Mouse (Mus musculus) embryo, embryonic 9.5 days (tissue): Measurements from ENCODE around the gene Cox11.

ENCODE experiments used
- DNase-seq: peaks from one replicate; pipeline ENCODE4 v3.0.0-alpha.2; 2017; ENCODE audit errors: extremely low spot score

Gene Cox11

DNA sequence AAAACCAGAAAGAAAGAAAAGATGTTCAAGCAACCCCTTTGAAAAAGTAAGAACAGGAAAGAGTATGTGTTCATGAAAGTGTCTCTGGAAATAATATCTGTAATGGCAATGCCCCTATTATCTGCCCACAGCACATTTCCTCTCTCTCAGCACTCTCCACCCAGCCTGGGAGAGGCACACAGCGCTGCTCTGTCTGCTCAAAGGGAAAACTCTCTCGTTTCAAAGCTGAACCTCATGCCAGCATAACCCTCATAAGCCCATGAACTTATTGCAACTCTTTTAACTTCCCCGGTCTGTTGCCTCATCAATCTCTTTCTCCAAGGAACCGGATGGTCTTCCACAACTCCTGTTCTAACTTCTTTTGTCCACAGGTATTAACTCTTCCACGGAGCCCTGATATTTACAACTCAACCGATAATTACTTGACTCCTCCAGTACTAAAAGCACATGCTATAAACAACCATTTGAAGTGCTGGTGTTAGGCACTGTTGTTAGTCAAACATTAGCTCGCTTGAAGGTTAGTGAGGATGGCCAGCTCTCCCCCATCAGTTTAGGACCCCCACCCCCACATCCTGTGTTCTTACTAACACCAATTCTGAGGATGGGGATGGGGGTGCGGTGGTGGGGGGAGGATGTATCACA, 26.5 kb downstream of the Cox11 start:
- no peak for DNase-seq

DNA sequence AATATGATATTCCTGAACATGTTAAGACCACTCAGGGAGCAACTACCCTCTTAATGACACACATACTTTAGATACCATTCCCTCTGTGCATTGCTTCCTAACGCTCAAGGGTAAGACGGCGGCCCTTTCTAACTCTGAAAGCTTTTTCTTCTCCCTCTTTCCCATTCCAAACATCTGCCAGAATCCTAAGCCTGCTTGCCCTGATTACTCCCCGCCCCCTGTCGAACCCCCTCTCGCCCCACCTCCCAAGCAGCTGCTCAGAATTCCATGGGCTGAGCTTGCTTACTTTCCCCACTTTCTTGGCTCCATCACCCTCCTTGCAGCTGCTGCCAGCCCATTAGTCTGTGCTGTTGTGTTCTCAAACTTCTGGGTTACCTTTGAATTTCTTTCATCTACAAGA, 27.2 kb downstream of the Cox11 start:
- peak; percentile 45 for DNase-seq

DNA sequence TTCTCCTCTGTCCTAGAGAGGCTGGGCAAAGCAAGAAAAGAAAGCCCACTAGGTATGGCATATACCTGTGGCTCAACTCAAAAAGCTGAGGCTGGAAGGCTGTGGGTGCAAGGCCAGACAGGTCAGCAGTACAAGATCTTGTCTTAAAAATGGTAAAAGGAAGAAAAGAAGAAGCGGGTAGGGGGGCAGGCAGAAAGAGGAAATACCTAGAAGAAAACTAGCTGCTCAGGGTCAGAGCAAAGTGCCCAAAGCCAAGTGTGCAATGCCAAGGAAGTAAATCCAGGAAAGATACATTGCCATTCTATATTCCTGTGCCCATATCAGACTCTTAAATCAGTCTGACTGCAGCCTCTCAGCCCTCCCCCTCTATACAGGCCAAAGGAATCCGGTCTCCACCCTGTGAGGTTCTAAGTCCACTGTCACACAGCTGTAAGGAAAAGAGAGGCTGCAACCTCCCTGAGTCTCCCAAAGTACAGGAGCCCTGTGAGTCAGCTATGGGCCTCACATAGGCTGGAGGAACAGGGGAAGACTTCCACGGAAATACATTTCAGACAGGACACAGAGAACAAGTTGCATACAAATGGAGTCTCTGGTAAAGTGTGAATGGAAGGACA, 28.3 kb downstream of the Cox11 start:
- DNase-seq, result no peak

DNA sequence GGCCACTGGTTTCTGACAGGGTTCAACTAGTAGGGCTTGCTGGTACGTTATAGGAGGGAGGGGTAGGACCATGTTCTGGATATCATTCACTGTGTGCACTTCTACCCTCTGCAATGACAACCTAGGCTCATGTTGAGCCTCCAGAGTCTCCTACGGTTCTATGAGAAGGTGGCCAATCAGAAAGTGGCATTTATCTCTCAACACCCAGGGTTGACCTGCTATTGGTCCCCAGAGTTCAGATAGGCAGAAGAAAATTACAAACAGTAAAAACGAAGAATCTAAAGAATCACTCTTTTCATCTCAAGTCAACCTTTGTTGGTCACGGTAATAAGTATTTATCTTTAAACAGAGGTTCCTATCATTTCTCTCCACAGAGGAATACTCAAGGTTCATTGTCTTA, 28.9 kb downstream of the Cox11 start:
- no peak for DNase-seq

DNA sequence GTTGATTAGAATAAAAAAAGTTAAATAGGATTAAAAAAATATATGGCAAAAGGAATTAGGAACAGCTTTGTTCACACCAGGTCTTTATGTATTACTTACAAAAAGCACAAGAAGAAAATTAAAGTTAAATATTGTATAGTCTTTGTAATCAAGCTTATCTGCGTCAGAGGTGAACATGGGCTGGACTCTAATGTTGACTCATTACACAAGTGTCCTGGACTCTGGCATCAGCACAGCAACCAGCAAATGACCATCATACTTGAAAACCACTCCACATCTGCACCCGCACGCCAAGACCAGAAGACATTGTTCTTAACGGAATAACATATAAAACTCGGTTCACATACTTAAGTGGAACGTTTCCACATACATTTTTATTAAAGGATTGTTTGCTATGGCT, 29.4 kb downstream of the Cox11 start:
- DNase-seq, result no peak

DNA sequence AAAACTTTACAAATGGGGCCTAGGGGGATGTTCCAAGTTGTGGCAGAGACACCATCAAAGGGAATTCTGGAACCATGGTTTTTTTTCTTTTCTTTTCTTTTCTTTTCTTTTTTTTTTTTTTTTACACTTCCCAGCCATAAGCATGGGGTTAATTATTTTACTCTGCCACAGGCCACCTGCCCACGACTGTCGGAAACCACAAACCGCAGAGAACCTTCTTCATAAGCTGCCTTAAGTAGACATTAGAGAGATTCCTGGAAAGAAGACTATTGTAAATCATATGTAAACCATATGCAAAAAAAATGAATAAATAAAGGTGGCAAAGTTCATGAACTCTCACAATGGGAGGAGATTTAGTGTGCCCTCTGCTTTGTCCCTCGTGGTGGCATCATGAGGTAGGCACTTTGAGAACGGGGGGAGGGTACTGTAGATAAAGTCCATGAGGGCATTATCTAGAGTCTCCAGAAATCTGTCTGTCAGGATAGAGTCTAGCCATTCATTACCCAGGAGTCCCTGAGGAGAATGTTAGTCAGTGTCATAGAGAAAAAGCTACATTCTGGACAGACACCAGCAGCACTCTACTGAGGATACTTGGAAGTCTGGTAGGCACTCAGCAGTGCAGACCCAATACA, 37.6 kb downstream of the Cox11 start:
- no peak for DNase-seq

DNA sequence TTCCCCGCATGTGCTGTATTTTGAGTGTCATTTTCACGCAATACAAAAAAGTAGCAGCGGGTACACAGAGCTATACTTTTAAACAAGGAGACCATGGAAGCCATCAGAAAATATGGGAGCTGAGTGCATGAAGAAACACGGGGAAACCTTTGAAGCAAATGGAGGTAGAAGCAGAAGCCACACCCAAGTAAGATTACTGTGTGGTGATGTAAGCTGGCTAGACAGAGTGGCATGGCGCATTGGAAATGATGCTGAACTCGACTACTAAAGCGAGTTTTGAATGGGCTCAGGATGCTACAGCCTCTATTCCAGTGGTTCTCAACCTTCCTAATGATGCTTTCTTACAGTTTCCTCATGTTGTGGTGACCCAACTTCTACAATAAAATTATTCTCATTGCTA, 39.1 kb downstream of the Cox11 start:
- no peak for DNase-seq

DNA sequence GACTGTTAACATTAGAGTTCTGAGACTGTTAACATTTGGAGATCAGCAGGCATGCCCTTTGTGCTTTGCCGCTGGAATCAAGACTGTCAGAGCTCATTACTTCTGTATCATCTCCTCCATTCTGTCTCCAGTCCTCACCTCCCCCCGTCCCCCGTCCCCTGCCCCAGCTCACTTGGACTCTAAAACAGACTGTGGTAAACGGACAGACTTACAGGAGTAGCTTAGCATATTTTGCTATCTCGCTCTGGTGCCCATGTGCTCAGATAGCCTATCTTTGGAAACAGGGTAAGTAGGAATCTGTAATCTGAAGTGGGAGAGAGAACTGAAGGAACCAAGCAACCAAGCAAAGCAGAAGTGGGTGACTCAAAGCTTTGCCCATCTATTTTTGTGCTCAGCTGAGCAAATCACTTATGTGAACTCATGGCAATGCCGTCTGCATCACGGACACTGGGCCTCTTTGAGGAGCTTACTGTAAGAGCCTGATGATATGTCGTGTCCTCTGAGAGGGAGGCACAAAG, 39.9 kb downstream of the Cox11 start:
- no peak for DNase-seq

DNA sequence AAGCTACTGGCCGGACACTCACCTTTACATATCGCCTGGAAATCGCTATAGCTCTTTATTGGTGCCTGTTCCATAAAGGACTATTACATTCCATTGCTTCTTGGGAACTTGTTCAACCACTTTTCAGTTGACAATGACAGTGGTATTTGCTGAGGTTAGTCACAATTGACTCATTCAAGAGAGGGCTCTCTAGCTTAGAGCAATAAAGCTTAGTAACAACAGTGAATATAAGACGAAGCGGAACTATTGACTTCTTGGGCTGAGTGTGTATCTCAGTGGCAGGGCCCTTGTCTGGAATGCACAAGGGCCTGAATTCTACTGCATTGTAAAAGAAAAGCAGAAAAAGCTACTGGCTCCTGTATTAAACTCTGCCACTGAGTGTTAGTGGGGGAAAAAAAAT, 40.6 kb downstream of the Cox11 start:
- DNase-seq, result no peak

DNA sequence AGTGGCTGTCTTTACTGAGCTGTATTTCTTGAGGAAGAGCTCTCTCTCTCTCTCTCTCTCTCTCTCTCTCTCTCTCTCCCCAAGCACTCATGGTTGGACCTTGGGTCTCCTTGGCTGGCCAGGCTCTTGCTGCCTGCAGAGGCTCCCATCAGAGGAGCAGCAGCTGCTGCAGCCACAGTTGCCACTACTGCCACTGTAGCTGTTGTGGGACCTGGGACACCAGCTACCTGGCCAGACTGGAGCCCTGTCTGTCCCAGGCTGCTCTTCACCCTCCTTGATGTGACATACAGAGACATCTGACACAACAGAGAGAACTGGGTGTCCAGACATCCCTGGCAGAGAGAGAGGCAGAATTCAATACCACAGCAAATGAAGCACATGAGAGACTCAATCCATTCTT, 43.2 kb downstream of the Cox11 start:
- no peak for DNase-seq

DNA sequence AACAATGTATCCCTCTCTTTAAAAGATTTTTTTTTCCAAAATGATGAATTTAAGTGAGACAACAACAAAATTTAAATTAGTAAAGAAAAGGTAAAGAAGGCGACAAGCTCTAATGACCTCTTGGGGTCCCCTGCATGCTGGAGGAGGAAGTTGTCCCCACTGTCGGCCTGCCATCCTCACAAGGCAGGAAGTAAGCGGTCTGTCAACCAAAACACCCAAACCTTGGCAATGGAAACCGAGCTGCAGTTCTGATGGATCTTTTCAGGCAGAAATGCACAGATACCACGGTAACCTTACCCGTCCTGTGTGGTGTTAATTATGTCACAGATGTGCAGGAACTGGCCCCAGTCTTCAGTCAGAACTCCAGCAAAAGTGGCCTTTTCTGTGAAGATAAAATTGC, 46.8 kb downstream of the Cox11 start:
- no peak for DNase-seq

DNA sequence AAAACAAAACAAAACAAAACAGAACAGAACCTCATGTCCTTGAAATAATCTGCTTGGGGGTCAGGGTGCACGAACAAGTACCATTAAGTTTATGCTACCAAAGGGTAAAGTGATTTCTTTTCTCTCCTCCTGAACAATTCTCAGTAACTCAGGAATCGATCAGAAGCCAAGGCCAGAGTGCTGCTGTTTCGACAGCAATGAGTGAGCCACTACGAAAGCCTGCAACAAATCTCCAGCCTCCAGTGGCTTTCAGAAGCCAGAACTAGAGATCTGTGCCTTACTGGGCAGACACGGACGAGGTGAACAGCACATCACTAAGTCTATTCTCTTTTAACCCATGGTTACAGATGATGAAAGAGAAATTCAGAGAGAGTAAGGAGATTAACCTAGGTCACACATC, 47.2 kb downstream of the Cox11 start:
- no peak for DNase-seq

DNA sequence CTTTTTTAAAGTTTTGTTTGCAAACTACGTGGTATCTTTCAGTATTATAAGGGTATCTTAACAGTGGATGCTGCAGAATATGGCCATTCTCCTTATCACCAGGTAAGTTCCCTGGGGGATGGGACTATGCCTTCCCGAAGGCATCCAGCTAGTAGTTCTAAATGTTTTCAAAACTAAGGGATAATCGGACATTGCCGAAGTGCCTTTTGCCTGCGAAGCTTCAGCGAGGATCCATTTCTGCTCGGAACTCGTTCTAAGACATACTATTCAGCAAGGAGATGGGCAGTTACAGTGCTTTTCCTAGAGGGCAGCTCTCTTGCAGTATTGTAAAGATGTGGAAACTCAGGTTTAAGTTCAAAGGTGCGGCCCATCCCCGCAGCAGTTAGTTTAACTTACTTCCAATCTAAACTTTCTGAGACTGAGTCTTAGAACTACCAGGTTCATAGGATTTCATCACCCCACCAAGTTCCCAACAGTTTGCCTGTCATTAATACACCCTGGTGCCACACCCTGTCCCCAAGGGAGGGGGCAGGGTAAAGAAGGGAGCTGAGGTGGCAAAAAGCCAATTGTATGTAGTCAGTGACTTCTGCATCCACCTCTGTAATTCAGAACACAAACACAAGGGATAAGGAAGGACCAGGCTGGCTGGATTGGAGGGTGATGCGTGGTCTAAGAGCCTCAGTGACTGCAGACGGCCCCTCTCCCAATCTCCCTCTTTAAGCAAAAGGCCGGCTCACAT, 48.5 kb downstream of the Cox11 start:
- DNase-seq, result no peak

DNA sequence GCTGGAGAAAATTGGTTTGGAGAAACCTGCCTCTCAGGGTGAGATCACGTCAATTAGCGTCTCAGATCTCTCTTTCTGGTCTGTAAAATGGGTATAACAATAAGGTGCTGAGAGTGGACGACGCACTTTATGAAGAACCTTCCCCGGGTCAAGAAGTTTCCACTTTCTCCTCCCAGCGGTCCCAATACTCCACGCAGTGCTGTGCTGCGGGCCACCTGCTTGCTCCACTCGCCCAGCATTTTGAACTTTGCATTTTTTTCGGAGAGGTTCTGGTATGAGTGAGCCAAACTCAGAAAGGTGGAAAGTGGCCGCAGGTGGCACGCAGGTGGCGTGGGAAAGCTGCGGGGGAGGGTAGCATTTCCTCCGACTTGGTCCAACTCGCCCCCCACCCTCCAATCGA, 49.1 kb downstream of the Cox11 start:
- no peak for DNase-seq

DNA sequence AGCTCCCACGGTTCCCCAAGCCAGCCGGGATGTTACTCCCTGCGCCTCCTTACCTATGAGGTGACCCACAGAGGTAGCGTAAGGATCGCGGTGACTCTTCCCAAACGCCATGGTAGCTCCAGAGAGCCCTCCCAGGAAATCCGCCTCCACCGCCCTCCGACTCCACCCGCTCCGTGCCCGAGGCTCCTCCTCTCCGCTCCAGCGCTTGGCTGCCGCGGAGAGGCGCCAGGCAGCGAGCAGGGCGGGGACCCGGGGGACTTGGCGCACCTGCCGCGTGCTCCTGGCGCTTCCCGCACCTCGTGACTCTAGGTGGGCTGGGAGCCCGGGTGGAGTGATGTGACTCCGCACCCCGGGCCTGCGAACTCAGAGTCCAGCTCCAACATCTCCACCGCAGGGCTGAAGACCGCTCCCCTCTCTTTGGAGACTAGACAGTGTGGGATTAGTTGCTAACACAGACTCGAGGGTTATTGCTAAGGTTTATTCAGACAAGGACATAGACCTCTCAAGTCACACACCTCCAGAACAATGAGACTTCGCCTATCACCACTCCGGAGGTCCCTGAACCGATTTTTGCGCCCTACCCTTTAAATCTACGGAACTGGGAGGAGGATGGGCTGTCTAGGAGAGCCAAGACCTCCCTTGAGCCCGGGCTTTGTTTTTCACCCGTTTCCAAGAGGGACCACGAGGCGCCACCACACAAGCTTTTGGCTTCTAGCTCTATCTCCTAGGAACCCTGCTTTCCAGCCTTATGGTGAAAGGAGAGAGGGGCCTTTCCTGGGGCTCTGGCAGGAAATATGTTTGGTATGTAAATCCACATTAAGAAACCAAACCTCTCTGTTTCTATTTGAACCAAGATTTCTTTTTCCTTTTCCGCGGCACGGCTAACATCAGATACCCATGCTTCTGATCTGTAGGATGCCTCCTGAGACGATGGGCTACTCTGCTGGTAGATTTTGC, 49.8 kb downstream of the Cox11 start, which contains the start of gene Tom1l1:
TSS of gene Tom1l1 (minus strand) at position 907 of the 957 bp plus-strand sequence.
- DNase-seq, result peak; percentile 80

DNA sequence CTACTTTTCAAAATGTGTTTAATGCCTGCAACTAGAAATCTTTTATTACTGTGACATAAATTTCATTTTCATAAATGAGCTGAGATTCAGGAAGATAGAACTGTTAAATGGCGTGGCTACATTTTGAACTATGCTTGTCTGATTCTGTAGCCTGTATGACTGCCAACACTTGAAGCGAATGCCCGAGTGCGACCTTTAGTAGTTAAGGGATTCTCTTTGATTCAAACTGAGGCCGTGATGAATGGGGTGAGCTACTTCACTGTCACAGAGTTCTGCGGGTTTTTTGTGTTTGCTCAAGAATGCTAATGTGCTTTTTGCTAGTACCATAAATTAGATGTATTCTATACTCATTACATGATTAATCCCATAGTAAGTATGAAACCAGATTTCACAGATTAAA, 52.4 kb downstream of the Cox11 start:
- DNase-seq, result no peak

DNA sequence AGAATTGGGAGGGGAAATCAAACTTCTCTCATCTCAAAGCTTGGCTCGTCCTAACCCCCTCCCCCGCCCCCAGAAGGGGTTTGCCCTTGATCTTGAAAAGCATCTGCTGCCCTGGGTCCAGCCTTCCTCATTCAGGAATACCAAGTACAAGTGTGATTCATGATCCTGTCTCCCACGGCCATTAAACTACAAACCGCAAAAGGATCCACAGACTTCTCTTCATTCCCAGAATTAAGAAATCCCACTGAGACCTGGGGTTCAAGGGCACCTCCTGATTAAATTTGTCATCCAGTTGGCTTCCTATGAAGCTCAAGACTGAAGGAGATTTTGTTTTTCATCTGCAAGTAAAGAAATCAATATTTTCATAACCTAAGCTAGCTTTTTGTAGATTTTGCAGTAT, 56.2 kb downstream of the Cox11 start:
- no peak for DNase-seq
